8 mouse cellular contexts compared by ENCODE assay signal in genomic region chr8:107489921-107490320, GRCm38 (mm10). TPM values are rescaled to one million over a fixed set of nuclear protein-coding genes. Genes with fewer than 3 reads are reported as not detected.
DNase-seq lines count a peak whose midpoint lies in the region; ATAC-seq lines count a peak whose summit lies in the region.

No protein-coding gene starts in this region.

- no peak overlapping the region for H3K4me3 ChIP-seq in midbrain, embryonic 14.5 days (replicated peaks; ENCODE audit: low read depth, low read length)
- no peak overlapping the region for H3K4me3 ChIP-seq in midbrain, embryonic 16.5 days (ENCODE audit: low read depth, low read length)
- H3K4me3 ChIP-seq in stomach, embryonic 14.5 days (ENCODE audit: low read depth, low read length), result no peak overlapping the region

- H3K4me2 ChIP-seq in midbrain, embryonic 14.5 days (ENCODE audit: low read length), result no peak overlapping the region
- H3K4me2 ChIP-seq in midbrain, embryonic 16.5 days (ENCODE audit: low read length), result no peak overlapping the region
- H3K4me2 ChIP-seq in stomach, embryonic 14.5 days (replicated peaks; ENCODE audit: low read depth, low read length), result no peak overlapping the region

- H3K27ac ChIP-seq in midbrain, embryonic 14.5 days (replicated peaks; ENCODE audit: low read depth, low read length), result 0 out of 2 replicates have a peak overlapping the region, but pooled peaks have one; percentile 15
- H3K27ac ChIP-seq in midbrain, embryonic 16.5 days (ENCODE audit: low read length), result no peak overlapping the region
- H3K27ac ChIP-seq in stomach, embryonic 14.5 days (ENCODE audit: low read length), result peak overlapping the region; percentile 12; the same call in 1 of the 2 replicates

- H3K4me1 ChIP-seq in midbrain, embryonic 14.5 days (ENCODE audit: control insufficient read depth, insufficient read depth, low read length), result no peaks in the 10 kb centered on the region
- no peaks in the 10 kb centered on the region for H3K4me1 ChIP-seq in midbrain, embryonic 16.5 days (ENCODE audit: control insufficient read depth, insufficient read depth, low read length)
- H3K4me1 ChIP-seq in stomach, embryonic 14.5 days (ENCODE audit: control insufficient read depth, insufficient read depth, low read length), result peaks cover 26% of the 10 kb centered on the region; the same call in 1 of the 2 replicates

- peaks cover 7% of the 10 kb centered on the region; the same call in 1 of the 2 replicates for H3K36me3 ChIP-seq in midbrain, embryonic 14.5 days (ENCODE audit: control insufficient read depth, insufficient read depth, low read length)
- H3K36me3 ChIP-seq in midbrain, embryonic 16.5 days (ENCODE audit: control insufficient read depth, insufficient read depth, low read length), result no peaks in the 10 kb centered on the region
- H3K36me3 ChIP-seq in stomach, embryonic 14.5 days (ENCODE audit: control insufficient read depth, insufficient read depth, low read length), result no peaks in the 10 kb centered on the region

- H3K9me3 ChIP-seq in midbrain, embryonic 14.5 days (ENCODE audit: control insufficient read depth, low read length), result no peaks in the 10 kb centered on the region
- H3K9me3 ChIP-seq in midbrain, embryonic 16.5 days (replicated peaks; ENCODE audit: control insufficient read depth, low read length, poor library complexity, severe bottlenecking), result no peaks in the 10 kb centered on the region
- H3K9me3 ChIP-seq in stomach, embryonic 14.5 days (ENCODE audit: control insufficient read depth, low read depth, low read length), result no peaks in the 10 kb centered on the region

- no peaks in the 10 kb centered on the region for H3K27me3 ChIP-seq in midbrain, embryonic 14.5 days (ENCODE audit: control insufficient read depth, insufficient read depth, low read length)
- H3K27me3 ChIP-seq in midbrain, embryonic 16.5 days (ENCODE audit: control insufficient read depth, insufficient read depth, low read depth, low read length), result no peaks in the 10 kb centered on the region
- no peaks in the 10 kb centered on the region for H3K27me3 ChIP-seq in stomach, embryonic 14.5 days (ENCODE audit: control insufficient read depth, insufficient read depth, low read length)

- H3K9ac ChIP-seq in midbrain, embryonic 14.5 days (replicated peaks; ENCODE audit: low read length), result no peak overlapping the region
- H3K9ac ChIP-seq in midbrain, embryonic 16.5 days (ENCODE audit: low read depth, low read length), result no peak overlapping the region
- no peak overlapping the region for H3K9ac ChIP-seq in stomach, embryonic 14.5 days (replicated peaks; ENCODE audit: low read depth, low read length)

- peak; percentile 21 for DNase-seq in embryo, embryonic 9.5 days (ENCODE audit: extremely low spot score)
- DNase-seq in embryo, embryonic 11 days, result no peak
- no peak for DNase-seq in midbrain, embryonic 14.5 days
- DNase-seq in kidney, postnatal 14 days, result peak; percentile 39
- DNase-seq in left cerebral cortex, adult 18-20 months (ENCODE audit: low spot score in 2 of 2), result no peak

- ATAC-seq in midbrain, embryonic 14.5 days (ENCODE audit: low FRiP score, low TSS enrichment), result no peak
- ATAC-seq in midbrain, embryonic 16.5 days, result no peak
- ATAC-seq in stomach, embryonic 14.5 days (ENCODE audit: insufficient number of reproducible peaks, insufficient read depth, low FRiP score, low read depth), result peak; percentile 62; the same call in 1 of the 2 replicates
- ATAC-seq in erythroblast, adult 5-6 weeks (replicated peaks; ENCODE audit: low FRiP score, poor library complexity, severe bottlenecking), result no peak

- WGBS in midbrain, embryonic 14.5 days, result 51% methylated on average over 5 of the region's 5 CpGs
- WGBS in midbrain, embryonic 16.5 days, result 45% methylated on average over 5 of the region's 5 CpGs
- 6% methylated on average over 5 of the region's 5 CpGs for WGBS in stomach, embryonic 14.5 days

RNA-seq across cellular contexts. Expression of gene Wwp2, which starts 53.8 kb away (rescaled TPM):
- polyA plus RNA-seq in midbrain, embryonic 14.5 days (2014; fragmentation: Nextera tagmentation; extraction: Ambion mirVana), result 38.3 and 50.5 TPM in 2 replicates
- polyA plus RNA-seq in midbrain, embryonic 16.5 days (2015; fragmentation: Nextera tagmentation; extraction: Ambion mirVana), result 39.0 and 42.7 TPM in 2 replicates
- 37.1 and 39.8 TPM in 2 replicates for polyA plus RNA-seq in stomach, embryonic 14.5 days (2014; fragmentation: Nextera tagmentation; extraction: Ambion mirVana)
- 114 and 130 TPM in 2 replicates for total RNA-seq in erythroblast, adult 5-6 weeks (2015; ENCODE audit: low replicate concordance)
- total RNA-seq in erythroblast, adult 5-6 weeks (2017; ENCODE audit: low replicate concordance), result 192 and 196 TPM in 2 replicates
- 10 to 100 TPM; 37.2 to 43.0 TPM for total RNA-seq in left cerebral cortex, adult 18-20 months (2021)

Comparison
In these comparisons a context has a peak if more than half of its experiments do, and no peak if none do; other contexts are left out.
1. DNase-seq: peak in embryo, embryonic 9.5 days (single experiment) and kidney, postnatal 14 days (single experiment); none in embryo, embryonic 11 days (single experiment), midbrain, embryonic 14.5 days (single experiment) and left cerebral cortex, adult 18-20 months (0 of 2).